Mouse (Mus musculus) spleen, postnatal 10 days (tissue): ENCODE measurements around the gene Tmpo.

ENCODE experiments used
- DNase-seq, 2 experiments: peaks; one replicate each; pipeline ENCODE4 v3.0.0; 2021 to 2022; ENCODE audit warnings: low spot score in 2 of 2

Gene Tmpo

GRCm38 (mm10) chr10:91161006-91161405 is 20.1 kb downstream of the Tmpo start:
- no peak for DNase-seq

- DNase-seq = no peak
Observed at GRCm38 (mm10) chr10:91158442-91158841, 22.7 kb downstream of the Tmpo start.

GRCm38 (mm10) chr10:91156338-91156737 is 24.8 kb downstream of the Tmpo start:
- DNase-seq = no peak

- DNase-seq = no peak
Observed at GRCm38 (mm10) chr10:91153894-91154503, 27.1 kb downstream of the Tmpo start.

GRCm38 (mm10) chr10:91145413-91145812 is 35.7 kb downstream of the Tmpo start:
- DNase-seq = no peak

- no peak for DNase-seq
Observed at GRCm38 (mm10) chr10:91143313-91144230, 37.5 kb downstream of the Tmpo start.

GRCm38 (mm10) chr10:91142654-91143191 is 38.4 kb downstream of the Tmpo start:
- DNase-seq = peak in 1 of 2 experiments; percentile 28

GRCm38 (mm10) chr10:91141564-91141963 is 39.6 kb downstream of the Tmpo start:
- DNase-seq = no peak

- DNase-seq = no peak
Observed at GRCm38 (mm10) chr10:91139148-91139766, 41.9 kb downstream of the Tmpo start.

- DNase-seq = no peak
Observed at GRCm38 (mm10) chr10:91138317-91138716, 42.8 kb downstream of the Tmpo start.

GRCm38 (mm10) chr10:91137400-91137799 is 43.7 kb downstream of the Tmpo start:
- no peak for DNase-seq

GRCm38 (mm10) chr10:91135302-91135972 is 45.7 kb downstream of the Tmpo start:
- no peak for DNase-seq

GRCm38 (mm10) chr10:91131565-91131964 is 49.5 kb downstream of the Tmpo start:
- no peak for DNase-seq

GRCm38 (mm10) chr10:91130792-91131191 is 50.3 kb downstream of the Tmpo start:
- DNase-seq = no peak

GRCm38 (mm10) chr10:91128551-91129160 is 52.5 kb downstream of the Tmpo start:
- DNase-seq = no peak

GRCm38 (mm10) chr10:91127395-91127794 is 53.7 kb downstream of the Tmpo start:
- no peak for DNase-seq

GRCm38 (mm10) chr10:91126618-91127355 is 54.3 kb downstream of the Tmpo start:
- no peak for DNase-seq

GRCm38 (mm10) chr10:91123828-91124822 is 57.0 kb downstream of the Tmpo start, which contains the start of gene Slc25a3:
Gene Slc25a3 (minus strand): TSS chr10:91124059.
- DNase-seq = peak; percentile 97 to 100

GRCm38 (mm10) chr10:91123281-91123827 is 57.8 kb downstream of the Tmpo start:
- peak in 1 of 2 experiments; percentile 68 for DNase-seq
